Mouse (Mus musculus): Measurements from ENCODE around the gene Rin1. TPM values are rescaled to one million over a fixed set of nuclear protein-coding genes. Genes with fewer than 3 reads are reported as not detected.

Gene Rin1
- polyA plus RNA-seq, 1 experiment from 2014 or later, result 1.6 TPM

DNA sequence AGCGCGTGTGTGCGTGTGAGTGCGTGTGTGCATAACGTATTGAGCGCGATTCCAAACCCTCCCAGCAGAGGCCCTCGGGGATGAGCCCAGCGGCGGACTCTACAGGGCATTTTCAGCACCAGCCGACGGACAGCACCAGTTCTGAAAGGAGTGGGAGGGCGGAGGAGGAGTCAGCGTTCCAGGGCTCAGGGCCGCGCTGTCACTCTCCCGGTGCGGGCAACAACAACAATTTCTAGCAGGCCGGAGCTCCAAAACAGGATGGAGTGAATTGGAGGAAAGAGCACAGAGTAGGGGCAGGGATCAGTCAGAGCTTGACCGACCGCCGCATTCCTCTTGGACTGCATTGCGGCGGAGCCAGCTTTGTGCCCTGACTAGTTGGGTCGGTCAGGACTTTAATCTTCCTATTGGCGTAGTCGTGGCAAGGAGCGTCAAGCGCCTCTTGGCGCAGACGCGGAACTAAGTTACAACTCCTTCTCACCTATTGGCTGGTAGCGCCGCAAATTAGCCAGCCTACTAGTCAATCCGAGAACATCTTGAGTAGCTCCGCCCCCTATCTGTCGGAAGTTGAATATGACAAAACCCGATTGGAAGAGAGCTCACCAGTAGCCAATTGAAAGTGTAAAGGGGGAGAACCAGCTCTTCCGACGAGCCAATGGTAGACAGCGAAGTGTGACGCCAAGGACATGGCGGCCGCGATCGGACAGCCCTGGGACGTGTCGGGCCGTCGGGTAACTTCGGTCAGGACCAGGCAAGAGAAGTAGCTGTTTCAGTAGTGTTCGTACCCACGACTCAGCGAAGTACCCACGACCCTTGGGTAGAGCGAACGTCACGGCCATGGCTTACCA is 37.8 kb downstream of the Rin1 start, which contains the start of gene Yif1a:
TSS of gene Yif1a (plus strand) at position 655 of the 845 bp plus-strand sequence.
- H3K9me3 ChIP-seq, result no peaks in the 10 kb centered on the region
- H3K9ac ChIP-seq, result peak within 1 kb of the TSS; percentile 54
- peak within 1 kb of the TSS; percentile 77 for H3K4me2 ChIP-seq
- peak; percentile 94 for ATAC-seq (replicated peaks)
- peaks cover 31% of the 10 kb centered on the region for H3K27me3 ChIP-seq (replicated peaks)
- H3K4me3 ChIP-seq, result peak within 1 kb of the TSS; percentile 71
- WGBS, result under 1% methylated on average over 58 of the region's 58 CpGs
- peak within 1 kb of the TSS; percentile 86 for H3K27ac ChIP-seq
- H3K4me1 ChIP-seq, result peaks cover 43% of the 10 kb centered on the region
- peaks cover 14% of the 10 kb centered on the region for H3K36me3 ChIP-seq (replicated peaks)

DNA sequence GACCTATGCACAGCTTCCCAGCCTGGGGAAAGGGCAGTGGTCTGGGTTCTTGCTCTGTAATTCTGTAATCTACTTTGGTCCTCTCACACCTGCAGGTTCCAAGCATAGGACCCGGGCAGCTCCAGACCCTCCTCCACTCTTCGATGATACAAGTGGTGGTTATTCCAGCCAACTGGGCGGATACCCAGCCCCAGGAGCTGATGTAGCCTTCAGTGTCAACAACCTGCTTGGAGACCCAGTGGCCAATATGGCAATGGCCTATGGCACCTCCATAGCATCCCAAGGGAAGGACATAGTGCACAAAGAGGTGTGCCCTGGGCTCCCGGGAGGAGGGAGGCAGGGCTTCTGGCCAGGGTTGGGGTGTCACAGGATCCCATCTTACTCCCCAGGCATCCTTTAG is 39.0 kb downstream of the Rin1 start:
- Histone ChIP-seq H3K4me2 (peak overlapping the region; percentile 65), H3K4me3 (peak overlapping the region; percentile 71), H3K9ac (peak overlapping the region; percentile 54), H3K36me3 (replicated peaks) (peaks cover 14% of the 10 kb centered on the region), H3K4me1 (peaks cover 51% of the 10 kb centered on the region), H3K27ac (no peak overlapping the region), H3K27me3 (replicated peaks) (peaks cover 18% of the 10 kb centered on the region), H3K9me3 (no peaks in the 10 kb centered on the region)
- ATAC-seq (replicated peaks), result no peak
- 87% methylated on average over 4 of the region's 4 CpGs for WGBS

DNA sequence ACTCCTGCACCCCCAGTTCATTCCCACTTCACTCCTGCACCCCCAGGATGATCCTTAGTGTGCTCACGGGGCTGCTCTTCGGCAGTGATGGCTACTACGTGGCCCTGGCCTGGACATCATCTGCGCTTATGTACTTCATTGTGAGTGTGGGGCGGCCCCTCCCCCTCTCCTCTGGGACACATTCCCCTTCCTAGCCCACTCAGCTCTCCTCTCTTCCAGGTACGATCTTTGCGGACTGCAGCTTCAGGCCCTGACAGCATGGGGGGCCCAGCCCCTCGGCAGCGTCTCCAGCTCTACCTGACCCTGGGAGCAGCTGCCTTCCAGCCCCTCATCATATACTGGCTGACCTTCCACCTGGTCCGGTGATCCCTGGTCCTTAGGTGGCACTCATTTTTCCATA is 41.8 kb downstream of the Rin1 start:
- no peak for ATAC-seq (replicated peaks)
- 87% methylated on average over 10 of the region's 10 CpGs for WGBS
- no peak overlapping the region for H3K4me2 ChIP-seq
- H3K27me3 ChIP-seq (replicated peaks), result no peaks in the 10 kb centered on the region
- H3K27ac ChIP-seq, result 0 out of 2 replicates have a peak overlapping the region, but pooled peaks have one; percentile 26
- H3K9ac ChIP-seq, result no peak overlapping the region
- peaks cover 14% of the 10 kb centered on the region for H3K36me3 ChIP-seq (replicated peaks)
- H3K9me3 ChIP-seq, result no peaks in the 10 kb centered on the region
- H3K4me1 ChIP-seq, result peaks cover 64% of the 10 kb centered on the region
- no peak overlapping the region for H3K4me3 ChIP-seq

DNA sequence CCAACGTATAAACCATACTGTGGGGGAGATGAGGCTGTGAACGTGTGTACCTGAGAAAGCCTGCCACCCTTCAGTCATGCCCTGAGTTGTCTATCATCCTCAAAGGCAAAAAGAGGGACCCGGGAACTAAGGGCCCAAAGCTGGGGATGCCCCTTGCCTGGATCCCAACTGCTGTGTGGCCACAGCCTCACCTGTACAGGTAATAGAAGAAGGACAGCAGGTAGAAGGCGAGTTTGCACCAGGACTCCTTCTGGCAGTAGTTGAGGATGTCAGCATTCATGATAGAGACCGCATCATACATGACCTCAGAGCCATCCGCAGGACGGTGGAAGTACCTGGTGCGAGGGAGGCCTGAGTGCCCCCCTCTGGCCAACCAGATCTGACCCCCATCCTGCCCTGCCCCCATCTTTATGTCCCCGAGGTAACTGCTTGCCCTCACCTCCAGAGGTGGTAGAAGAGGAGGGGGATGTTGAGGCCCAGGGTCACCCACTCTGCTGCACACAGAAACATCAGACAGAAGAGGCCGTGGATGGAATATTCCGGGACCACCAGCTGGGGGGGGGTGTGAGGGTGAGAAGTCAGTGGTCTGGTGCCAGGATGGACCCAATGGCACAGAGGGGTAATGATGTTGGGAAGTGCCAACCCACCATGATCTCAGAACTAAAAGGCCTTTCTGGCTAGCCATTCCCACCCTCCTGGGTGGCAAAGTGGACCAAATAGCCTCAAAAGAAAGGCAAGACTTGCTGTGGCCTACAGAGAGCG is 43.4 kb downstream of the Rin1 start:
- Histone ChIP-seq H3K4me3 (peak overlapping the region; percentile 96), H3K4me1 (peaks cover 62% of the 10 kb centered on the region)

DNA sequence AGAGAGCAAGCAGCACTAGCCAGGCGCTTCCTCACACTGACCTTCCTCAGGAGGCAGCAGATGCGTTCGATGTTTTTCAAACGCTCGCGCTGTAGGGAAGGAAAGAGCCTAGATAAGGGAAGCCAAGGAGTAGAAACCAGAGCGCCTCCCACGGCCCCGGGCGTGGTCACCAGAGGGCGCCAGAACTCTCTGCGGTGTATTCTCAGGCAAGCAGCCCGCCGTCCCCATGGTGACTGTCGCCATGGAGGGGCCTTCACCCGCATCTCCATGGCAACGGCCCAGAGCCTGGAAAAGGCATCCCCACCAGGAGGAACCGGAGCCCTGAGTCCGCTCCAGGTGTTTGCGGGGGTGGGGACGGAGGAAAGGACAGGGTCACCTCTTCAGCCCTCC is 44.0 kb downstream of the Rin1 start:
- H3K27me3 ChIP-seq (replicated peaks), result no peaks in the 10 kb centered on the region
- H3K27ac ChIP-seq, result peak overlapping the region; percentile 99
- H3K4me2 ChIP-seq, result peak overlapping the region; percentile 93
- H3K9me3 ChIP-seq, result no peaks in the 10 kb centered on the region
- peak overlapping the region; percentile 96 for H3K4me3 ChIP-seq
- H3K9ac ChIP-seq, result peak overlapping the region; percentile 100
- H3K36me3 ChIP-seq (replicated peaks), result peaks cover 14% of the 10 kb centered on the region
- peaks cover 63% of the 10 kb centered on the region for H3K4me1 ChIP-seq
- WGBS, result under 1% methylated on average over 21 of the region's 21 CpGs
- peak; percentile 68 for ATAC-seq (replicated peaks)

More for the DNA sequence above, 43.4 kb downstream of the Rin1 start:
- H3K27me3 ChIP-seq (replicated peaks), result no peaks in the 10 kb centered on the region
- peaks cover 14% of the 10 kb centered on the region for H3K36me3 ChIP-seq (replicated peaks)
- peak overlapping the region; percentile 99 for H3K27ac ChIP-seq
- no peak for ATAC-seq (replicated peaks)
- H3K4me2 ChIP-seq, result peak overlapping the region; percentile 93
- no peaks in the 10 kb centered on the region for H3K9me3 ChIP-seq
- WGBS, result 74% methylated on average over 12 of the region's 12 CpGs
- peak overlapping the region; percentile 30 for H3K9ac ChIP-seq

DNA sequence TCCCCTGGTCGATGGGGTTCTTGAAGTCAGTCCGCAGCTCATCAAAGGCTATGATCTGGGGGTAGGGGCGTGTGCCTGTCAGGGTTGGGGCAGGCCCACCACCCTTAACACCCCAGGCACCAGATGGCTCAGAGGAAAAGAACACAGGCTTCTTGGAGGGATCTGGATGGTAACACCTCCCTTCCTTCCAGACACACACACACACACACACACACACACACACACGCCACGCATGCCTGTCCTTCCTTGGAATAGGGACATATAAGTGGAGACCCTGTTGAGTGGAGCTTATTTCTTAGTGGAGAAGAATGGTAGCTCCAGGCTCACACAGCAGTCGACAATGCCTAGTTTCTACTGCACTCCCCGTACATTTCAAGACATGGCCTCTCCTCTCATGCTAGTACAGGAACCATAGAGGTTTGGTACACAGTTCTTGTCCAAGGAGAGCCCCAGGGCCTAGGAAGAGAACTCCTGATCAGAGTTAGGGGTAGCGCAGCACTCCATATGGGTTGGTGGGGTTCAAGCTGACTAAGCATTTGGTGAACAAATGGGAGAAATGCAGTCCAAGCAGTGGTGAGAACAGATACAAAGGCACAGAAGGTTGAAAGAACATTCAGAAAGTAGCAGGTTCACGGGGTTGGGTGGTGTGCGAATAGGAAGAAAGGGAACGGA is 44.6 kb downstream of the Rin1 start:
- Histone ChIP-seq H3K9ac (peak overlapping the region; percentile 100), H3K4me3 (peak overlapping the region; percentile 96), H3K27ac (peak overlapping the region; percentile 99), H3K4me2 (peak overlapping the region; percentile 93), H3K36me3 (replicated peaks) (peaks cover 16% of the 10 kb centered on the region), H3K4me1 (peaks cover 64% of the 10 kb centered on the region), H3K9me3 (no peaks in the 10 kb centered on the region), H3K27me3 (replicated peaks) (no peaks in the 10 kb centered on the region)
- 26% methylated on average over 11 of the region's 11 CpGs for WGBS
- ATAC-seq (replicated peaks), result peak; percentile 1; the same call in 1 of the 2 replicates

DNA sequence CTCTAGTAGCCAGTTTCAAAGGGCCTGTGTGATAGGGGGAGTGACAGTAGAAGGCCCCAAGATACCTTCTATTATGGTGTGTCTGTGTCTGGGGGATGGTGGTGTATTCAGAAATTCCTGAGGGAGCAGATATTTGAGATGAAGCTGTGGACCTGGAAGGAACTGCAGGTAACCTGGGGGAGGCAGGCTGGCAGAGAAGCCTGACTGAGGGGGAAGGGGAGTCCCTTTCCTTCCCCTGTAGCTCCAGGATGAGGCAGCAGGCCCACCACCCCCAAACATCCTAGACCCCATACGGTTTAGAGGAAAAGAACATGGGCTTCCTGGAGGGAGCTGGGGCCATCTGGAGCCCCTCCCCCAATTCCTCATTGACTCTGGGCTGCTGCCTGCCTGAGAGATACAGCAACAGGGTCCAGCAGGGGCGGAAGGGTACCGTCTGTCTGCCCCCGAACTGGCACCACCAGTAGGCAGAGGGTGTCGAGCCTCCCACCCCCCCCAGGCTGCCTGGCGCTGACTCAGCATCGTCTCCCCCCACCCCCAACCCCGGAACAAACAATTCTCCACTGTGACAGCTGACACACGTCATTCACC is 45.7 kb downstream of the Rin1 start:
- H3K4me1 ChIP-seq, result peaks cover 66% of the 10 kb centered on the region
- peaks cover 18% of the 10 kb centered on the region for H3K36me3 ChIP-seq (replicated peaks)
- H3K27ac ChIP-seq, result peak overlapping the region; percentile 99
- H3K9me3 ChIP-seq, result no peaks in the 10 kb centered on the region
- ATAC-seq (replicated peaks), result no peak
- 11% methylated on average over 9 of the region's 9 CpGs for WGBS
- peak overlapping the region; percentile 96 for H3K4me3 ChIP-seq
- no peaks in the 10 kb centered on the region for H3K27me3 ChIP-seq (replicated peaks)
- peak overlapping the region; percentile 100 for H3K9ac ChIP-seq
- peak overlapping the region; percentile 93 for H3K4me2 ChIP-seq

DNA sequence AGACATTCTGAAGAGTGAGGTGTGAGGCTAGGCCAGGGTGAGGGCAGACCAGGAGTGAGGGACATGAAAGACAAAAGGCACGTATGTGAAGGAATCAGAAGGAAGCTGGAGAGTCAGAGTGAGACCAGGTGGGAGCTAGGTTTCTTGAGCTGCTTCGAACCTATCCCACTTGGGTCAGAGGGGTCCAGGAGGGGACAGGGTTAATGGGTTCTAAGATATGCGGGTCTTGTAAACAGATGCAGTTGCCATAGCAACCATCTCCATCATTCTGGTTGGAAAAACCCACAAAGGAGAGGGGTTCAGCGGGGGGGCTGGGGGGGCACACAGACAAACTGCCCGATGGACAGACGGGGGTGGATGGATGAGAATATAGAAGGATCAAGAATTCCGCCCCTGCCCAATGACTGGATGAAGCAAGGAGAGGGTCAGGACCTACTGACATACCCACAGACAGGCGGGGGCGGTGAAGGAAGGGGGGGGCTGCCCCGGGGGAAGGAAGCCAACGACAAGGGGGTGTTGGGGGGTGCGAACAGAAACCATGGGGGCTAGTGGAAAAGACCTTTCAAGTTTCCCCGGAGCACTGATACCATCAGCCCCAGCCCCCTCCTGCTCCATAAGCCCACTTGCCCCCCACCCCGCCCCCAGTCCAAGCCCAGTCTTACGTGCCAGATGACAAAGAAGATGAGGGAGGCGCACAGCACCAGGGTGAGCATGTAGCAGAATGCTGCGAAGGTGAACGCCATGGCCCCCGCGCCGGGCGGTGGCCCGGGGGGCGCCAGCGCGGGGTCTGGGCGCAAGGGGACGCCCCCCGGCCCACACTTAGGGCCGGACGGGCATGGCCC is 47.5 kb downstream of the Rin1 start:
- peak; percentile 22 for ATAC-seq (replicated peaks)
- Histone ChIP-seq H3K27me3 (replicated peaks) (no peaks in the 10 kb centered on the region), H3K4me3 (peak overlapping the region; percentile 96), H3K4me2 (peak overlapping the region; percentile 93), H3K4me1 (peaks cover 63% of the 10 kb centered on the region), H3K36me3 (replicated peaks) (peaks cover 12% of the 10 kb centered on the region; the same call in 1 of the 2 replicates), H3K9me3 (no peaks in the 10 kb centered on the region), H3K27ac (peak overlapping the region; percentile 99), H3K9ac (peak overlapping the region; percentile 100)
- 2% methylated on average over 31 of the region's 31 CpGs for WGBS

DNA sequence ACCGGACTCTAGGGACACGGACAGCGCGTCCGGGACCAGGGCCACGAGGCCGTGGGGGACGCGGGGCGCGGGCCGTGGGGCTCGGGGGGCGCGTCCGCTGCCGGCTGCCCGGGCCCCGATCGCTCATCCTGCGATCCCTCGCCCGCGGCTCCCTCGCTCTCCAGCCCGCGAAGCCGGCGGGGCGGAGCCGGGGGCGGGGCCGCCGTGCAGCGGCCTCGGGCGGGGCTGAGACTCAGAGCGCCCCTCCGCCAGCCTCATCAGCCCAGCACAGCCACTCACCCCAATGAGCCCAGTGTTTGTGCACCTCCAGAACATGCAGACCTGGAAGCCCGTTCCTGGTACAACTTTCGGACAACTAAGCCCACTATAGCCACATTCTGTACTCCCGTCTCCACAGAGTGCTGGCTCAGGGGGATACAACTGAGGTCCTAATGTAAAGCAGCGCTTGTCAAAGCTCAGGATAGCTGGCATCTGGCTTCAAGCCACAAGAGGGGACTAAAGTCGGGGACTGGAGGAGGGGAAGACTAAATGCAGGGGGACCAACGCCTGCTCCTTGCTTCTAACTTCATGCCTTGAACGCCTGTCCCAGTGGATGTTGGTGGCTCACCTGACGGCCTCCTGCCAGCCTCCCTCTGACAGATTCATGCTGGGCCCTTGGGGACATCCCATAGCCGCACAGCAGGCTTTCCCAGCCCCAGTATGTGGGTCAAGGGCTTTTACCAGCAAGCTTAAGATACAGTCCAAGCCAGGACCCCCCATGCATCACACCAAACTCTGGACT is 48.3 kb downstream of the Rin1 start, which contains the start of gene Cnih2:
TSS of gene Cnih2 (minus strand) at position 159 of the 781 bp plus-strand sequence.
- H3K4me2 ChIP-seq, result peak within 1 kb of the TSS; percentile 93
- 2% methylated on average over 42 of the region's 48 CpGs for WGBS
- peak within 1 kb of the TSS; percentile 100 for H3K9ac ChIP-seq
- peak within 1 kb of the TSS; percentile 99 for H3K27ac ChIP-seq
- no peaks in the 10 kb centered on the region for H3K9me3 ChIP-seq
- peak; percentile 63 for ATAC-seq (replicated peaks)
- peaks cover 19% of the 10 kb centered on the region; the same call in 1 of the 2 replicates for H3K36me3 ChIP-seq (replicated peaks)
- peak within 1 kb of the TSS; percentile 96 for H3K4me3 ChIP-seq
- H3K27me3 ChIP-seq (replicated peaks), result no peaks in the 10 kb centered on the region
- peaks cover 55% of the 10 kb centered on the region for H3K4me1 ChIP-seq

DNA sequence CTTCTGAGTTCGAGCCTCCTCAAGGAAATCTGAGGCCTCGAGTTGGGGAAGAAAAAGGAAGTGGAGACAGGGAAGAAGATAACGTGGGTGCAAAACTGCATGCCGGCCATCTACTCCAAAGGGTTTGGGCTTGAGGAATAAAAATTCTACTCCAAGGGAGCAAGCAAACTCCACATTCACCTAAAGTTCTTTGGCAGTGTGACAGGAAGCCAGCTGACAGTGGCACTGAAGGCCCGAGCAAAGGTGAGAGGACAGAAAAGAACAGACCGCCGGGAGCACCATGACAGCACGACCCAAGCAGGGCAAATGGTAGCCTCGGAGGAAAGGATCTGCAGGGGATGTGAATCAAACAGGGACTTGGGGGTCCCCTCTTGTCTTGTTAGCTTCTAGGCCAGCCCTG is 55.8 kb downstream of the Rin1 start:
- H3K4me1 ChIP-seq, result peaks cover 19% of the 10 kb centered on the region
- ATAC-seq (replicated peaks), result 0 out of 2 replicates have a peak, but pooled peaks have one; percentile 0
- H3K27me3 ChIP-seq (replicated peaks), result no peaks in the 10 kb centered on the region
- WGBS, result 22% methylated on average over 9 of the region's 9 CpGs
- H3K36me3 ChIP-seq (replicated peaks), result peaks cover 51% of the 10 kb centered on the region
- no peaks in the 10 kb centered on the region for H3K9me3 ChIP-seq
- peak overlapping the region; percentile 97 for H3K27ac ChIP-seq
- H3K4me3 ChIP-seq, result peak overlapping the region; percentile 64
- peak overlapping the region; percentile 79 for H3K4me2 ChIP-seq
- peak overlapping the region; percentile 90 for H3K9ac ChIP-seq

Data from midbrain, embryonic 15.5 days (tissue).